Mouse (Mus musculus) G1E (cell line): Measurements from ENCODE around the gene Cabp2. TPM values are rescaled to one million over a fixed set of nuclear protein-coding genes. Genes with fewer than 3 reads are reported as not detected.
"Not testable (repeated sequence)": the region's sequence is repeated elsewhere in the genome, so short reads cannot be mapped to it uniquely, and the experiment has no call there.

Experiments used
- ATAC-seq: 2 replicates; pipeline ENCODE4 v1.8.0; 2016; ENCODE audit warnings: mild to moderate bottlenecking; ENCODE audit not compliant: insufficient number of reproducible peaks, poor library complexity, low FRiP score, severe bottlenecking; ENCODE audit errors: extremely low read depth
- DNase-seq: peaks from one replicate; pipeline ENCODE4 v3.0.0; 2012; ENCODE audit warnings: low spot score
- H3K27me3 ChIP-seq: 2 replicates; pipeline ENCODE4 v1.6.1; 2012; ENCODE audit warnings: mild to moderate bottlenecking, low read length, inconsistent platforms; ENCODE audit not compliant: insufficient read depth
- H3K36me3 ChIP-seq: replicated peaks from 2 replicates; pipeline ENCODE3; 2012; ENCODE audit warnings: mild to moderate bottlenecking, inconsistent platforms
- H3K4me1 ChIP-seq: 2 replicates; pipeline ENCODE4 v1.6.1; 2012; ENCODE audit warnings: low read depth, low read length, inconsistent platforms, mixed read lengths; ENCODE audit not compliant: insufficient read depth
- H3K4me3 ChIP-seq: 2 replicates; pipeline ENCODE4 v1.5.1; 2012; ENCODE audit warnings: low read depth, mild to moderate bottlenecking, inconsistent platforms, low read length, moderate library complexity, mixed read lengths
- H3K9me3 ChIP-seq: replicated peaks from 2 replicates; pipeline ENCODE4 v1.6.1; 2012; ENCODE audit warnings: inconsistent platforms
- CTCF ChIP-seq: IDR thresholded peaks from 2 replicates; pipeline ENCODE4 v1.5.1; 2012; ENCODE audit warnings: low read depth, low read length, inconsistent platforms, mixed read lengths
- GATA1 ChIP-seq: IDR thresholded peaks from 2 replicates; pipeline ENCODE4 v1.6.1; 2012; ENCODE audit warnings: borderline replicate concordance, low read length, inconsistent platforms, mixed read lengths
- GATA2 ChIP-seq: IDR thresholded peaks from 2 replicates; pipeline ENCODE4 v1.6.1; 2012; ENCODE audit warnings: low read depth, low read length, inconsistent platforms, borderline replicate concordance
- POLR2AphosphoS5 ChIP-seq: IDR thresholded peaks from 2 replicates; pipeline ENCODE4 v1.6.1; 2012; ENCODE audit warnings: low read depth, low read length, inconsistent platforms; ENCODE audit not compliant: insufficient replicate concordance
- TAL1 ChIP-seq: conservative IDR thresholded peaks from 2 replicates; pipeline ENCODE4 v1.6.1; 2012; ENCODE audit warnings: low read depth, low read length, inconsistent platforms, mixed read lengths
- polyA plus RNA-seq: library from polyadenylated mRNA; stranded (reverse); fragments of >175 nt; gene quantifications from 2 replicates; pipeline ENCODE4 v1.2.3, GENCODE M21; 2012
- total RNA-seq, 2 experiments: library from RNA; stranded (forward) in 1 of 2; stranded (reverse) in 1 of 2; fragments of 200-1000 nt in 1 of 2; fragments of >200 nt in 1 of 2; fragmentation: Nextera tagmentation in 1 of 2; gene quantifications; 2 replicates each; pipeline ENCODE4 v1.2.3; 2014 to 2017

The Cabp2 gene
- total and polyA plus RNA-seq, 3 experiments, result not detected

GRCm38 (mm10) chr19:4047859-4048258 is 33.5 kb upstream of the Cabp2 start:
- Histone ChIP-seq H3K4me1 (peaks cover 19% of the 10 kb centered on the region), H3K36me3 (no peaks in the 10 kb centered on the region), H3K9me3 (peaks cover 31% of the 10 kb centered on the region), H3K4me3 (no peak overlapping the region), H3K27me3 (peaks cover 4% of the 10 kb centered on the region)
- DNase-seq (peak; percentile 38), ATAC-seq (no peak)
- no peak for TF ChIP-seq TAL1
- TF ChIP-seq GATA2, result no peak
- no peak for TF ChIP-seq GATA1
- TF ChIP-seq POLR2AphosphoS5, result no peak
- no peak; the same call in 1 of the 2 replicates for TF ChIP-seq CTCF

GRCm38 (mm10) chr19:4049069-4049468 is 32.3 kb upstream of the Cabp2 start:
- DNase-seq, result not testable (repeated sequence)
- peaks cover 12% of the 10 kb centered on the region; the same call in 1 of the 2 replicates for H3K4me1 ChIP-seq

GRCm38 (mm10) chr19:4051016-4051415 is 30.4 kb upstream of the Cabp2 start:
- H3K27me3 ChIP-seq, result peaks cover 7% of the 10 kb centered on the region
- ATAC-seq (no peak), DNase-seq (no peak)
- H3K4me3 ChIP-seq, result no peak overlapping the region
- peaks cover 8% of the 10 kb centered on the region for H3K9me3 ChIP-seq
- H3K36me3 ChIP-seq, result peaks cover 2% of the 10 kb centered on the region
- peaks cover 7% of the 10 kb centered on the region; the same call in 1 of the 2 replicates for H3K4me1 ChIP-seq
- TF ChIP-seq CTCF, result no peak
- no peak for TF ChIP-seq TAL1
- no peak for TF ChIP-seq POLR2AphosphoS5
- no peak for TF ChIP-seq GATA1
- no peak for TF ChIP-seq GATA2

More at GRCm38 (mm10) chr19:4049069-4049468, 32.3 kb upstream of the Cabp2 start:
- H3K4me3 ChIP-seq, ATAC-seq, H3K27me3 ChIP-seq, H3K36me3 ChIP-seq: not testable (repeated sequence)
- peaks cover 23% of the 10 kb centered on the region for H3K9me3 ChIP-seq

GRCm38 (mm10) chr19:4051741-4052515 is 29.4 kb upstream of the Cabp2 start:
- Histone ChIP-seq H3K36me3 (peaks cover 5% of the 10 kb centered on the region), H3K9me3 (peaks cover 5% of the 10 kb centered on the region), H3K4me1 (peaks cover 7% of the 10 kb centered on the region), H3K27me3 (peaks cover 7% of the 10 kb centered on the region), H3K4me3 (no peak overlapping the region)
- no peak for DNase-seq
- TF ChIP-seq GATA2, result no peak
- peak; percentile 62 for TF ChIP-seq CTCF
- ATAC-seq, result no peak

GRCm38 (mm10) chr19:4052516-4053030 is 28.8 kb upstream of the Cabp2 start:
- Histone ChIP-seq H3K4me1 (peaks cover 4% of the 10 kb centered on the region; the same call in 1 of the 2 replicates), H3K4me3 (no peak overlapping the region), H3K27me3 (peaks cover 7% of the 10 kb centered on the region), H3K9me3 (peaks cover 5% of the 10 kb centered on the region), H3K36me3 (peaks cover 8% of the 10 kb centered on the region)
- TF ChIP-seq TAL1 (no peak), GATA2 (no peak), CTCF (no peak), POLR2AphosphoS5 (no peak), GATA1 (no peak)
- ATAC-seq (no peak), DNase-seq (no peak)

GRCm38 (mm10) chr19:4054613-4055012 is 26.8 kb upstream of the Cabp2 start:
- Histone ChIP-seq H3K4me3 (no peak overlapping the region), H3K36me3 (peaks cover 12% of the 10 kb centered on the region), H3K4me1 (peaks cover 24% of the 10 kb centered on the region), H3K9me3 (peaks cover 5% of the 10 kb centered on the region), H3K27me3 (peaks cover 6% of the 10 kb centered on the region)
- no peak for TF ChIP-seq POLR2AphosphoS5
- no peak for TF ChIP-seq TAL1
- DNase-seq, result no peak
- no peak for ATAC-seq
